Mouse (Mus musculus): ENCODE data around the gene Zfp536. TPM values are rescaled to one million over a fixed set of nuclear protein-coding genes. Genes with fewer than 3 reads are reported as not detected.
A peak's percentile ranks its signal among the peaks of the same experiment; 100 is the strongest.
"Not testable (repeated sequence)": the region's sequence is repeated elsewhere in the genome, so short reads cannot be mapped to it uniquely, and the experiment has no call there.

Zfp536 gene
- total RNA-seq, 2 experiments from 2014 or later, result 32.5 to 37.6 TPM

DNA sequence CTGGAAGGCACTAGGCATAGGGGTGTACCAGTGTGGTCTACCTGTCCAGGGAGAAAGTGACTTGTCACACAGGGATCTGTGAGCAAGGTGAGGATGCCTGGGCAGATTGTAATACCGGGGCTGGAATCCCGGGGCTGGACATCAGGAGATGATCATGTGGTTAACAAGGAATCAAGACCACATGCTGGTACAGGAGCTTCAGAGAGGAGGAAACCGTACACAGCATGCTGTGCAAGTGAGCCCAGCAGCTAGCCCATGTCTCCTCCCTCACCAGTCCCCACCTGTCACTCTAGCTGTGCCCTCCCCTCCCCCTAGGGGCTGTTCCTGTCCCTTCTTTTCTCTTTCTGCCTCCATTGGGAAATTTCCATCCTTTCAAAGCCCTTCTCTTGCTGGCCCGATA, 157.5 kb downstream of the Zfp536 start:
- intact Hi-C loops (cut with DNase I), result no loop called here
- DNase-seq, result no peak

DNA sequence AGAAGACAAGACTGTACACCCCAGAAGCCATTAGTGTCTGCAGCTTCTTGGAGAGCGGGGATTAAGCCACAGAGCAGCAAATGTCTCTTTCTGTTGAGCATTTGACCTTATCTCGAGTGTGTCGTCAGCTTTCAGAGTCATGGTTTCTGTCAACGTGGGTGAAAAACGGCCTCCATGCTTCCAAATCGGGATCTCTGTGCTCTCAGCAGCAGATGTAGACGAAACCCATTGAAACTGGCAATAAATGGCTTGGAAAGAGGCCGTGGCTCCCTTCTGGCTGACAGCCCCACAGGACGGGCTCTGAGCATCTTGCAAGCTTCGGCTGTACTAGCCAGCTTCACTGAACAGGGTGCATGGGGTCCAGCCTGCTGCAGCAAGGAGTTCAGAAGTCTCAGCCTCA, 159.1 kb downstream of the Zfp536 start:
- no peak for DNase-seq
- intact Hi-C loops (cut with DNase I), result no loop called here

DNA sequence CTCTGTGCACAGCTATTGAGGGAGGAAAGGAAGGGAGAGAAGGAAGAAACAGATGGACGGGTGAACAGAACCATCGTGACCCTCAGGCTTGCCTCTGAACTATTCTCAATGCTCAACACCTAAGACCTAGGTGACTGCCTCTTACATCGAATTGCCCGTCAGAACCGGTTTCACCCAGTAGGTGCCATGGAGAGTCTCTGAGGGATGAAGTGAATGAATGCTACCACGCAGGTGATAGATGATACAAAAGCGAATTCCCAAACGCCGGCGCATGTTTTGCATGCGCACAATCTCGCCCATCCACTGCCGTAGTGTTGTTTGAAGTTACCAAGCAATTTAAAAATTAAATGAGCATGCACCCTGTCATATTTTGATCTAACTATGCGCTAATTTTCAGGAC, 164.9 kb downstream of the Zfp536 start:
- no peak for DNase-seq
- intact Hi-C loops (cut with DNase I), result no loop called here

DNA sequence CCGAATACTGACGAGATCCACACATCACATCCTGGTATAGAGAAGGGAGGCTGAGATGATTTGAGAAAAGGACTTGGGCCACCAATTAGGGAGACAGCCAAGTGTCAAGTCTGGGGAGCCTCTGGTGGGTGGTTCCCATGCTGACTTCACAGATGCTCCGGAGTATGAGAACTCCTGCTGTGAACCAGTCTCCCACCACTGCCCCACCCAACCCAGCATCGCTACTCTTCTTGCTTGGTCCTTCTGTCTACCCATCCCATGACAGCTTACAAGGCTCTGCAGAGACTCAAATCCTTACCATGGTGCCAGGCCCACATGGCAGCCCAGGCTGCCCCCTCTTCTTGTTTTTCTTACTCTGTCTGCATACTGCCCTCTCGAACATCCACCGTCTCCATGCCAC, 165.5 kb downstream of the Zfp536 start:
- intact Hi-C loops (cut with DNase I), result no loop called here
- DNase-seq, result no peak

DNA sequence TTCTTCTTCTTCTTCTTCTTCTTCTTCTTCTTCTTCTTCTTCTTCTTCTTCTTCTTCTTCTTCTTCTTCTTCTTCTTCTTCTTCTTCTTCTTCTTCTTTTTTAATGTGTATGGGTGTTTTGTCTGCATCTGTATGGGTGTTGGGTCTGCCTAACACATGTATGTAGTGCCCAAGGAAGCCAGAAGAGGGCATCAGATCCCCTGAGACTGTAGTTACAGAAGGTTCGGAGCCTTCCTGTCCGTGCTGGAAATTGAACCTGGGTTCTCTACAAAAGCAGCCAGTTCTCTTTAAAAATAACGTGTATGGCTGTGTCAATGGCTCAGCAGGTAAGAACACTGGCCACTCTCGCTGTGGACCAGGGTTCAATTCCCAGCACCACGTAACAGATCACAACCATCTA, 167.0 kb downstream of the Zfp536 start:
- intact Hi-C loops (cut with DNase I), result no loop called here
- DNase-seq, result no peak

DNA sequence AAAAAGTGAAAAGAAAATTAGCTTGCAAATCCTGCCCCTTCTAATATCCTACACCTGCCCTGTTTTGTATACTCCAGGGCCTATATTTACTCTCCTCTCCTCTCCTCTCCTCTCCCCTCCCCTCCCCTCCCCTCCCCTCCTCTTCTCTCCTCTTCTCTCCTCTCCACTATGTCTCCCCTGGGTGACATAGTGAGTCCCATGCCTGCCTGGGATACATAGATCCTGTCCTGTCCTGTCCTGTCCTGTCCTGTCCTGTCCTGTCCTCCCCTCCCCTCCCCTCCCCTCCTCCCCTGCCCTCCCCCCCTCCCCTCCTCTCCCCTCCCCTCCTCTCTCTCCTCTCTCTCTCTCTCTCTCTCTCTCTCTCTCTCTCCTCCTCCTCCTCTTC, 169.9 kb downstream of the Zfp536 start:
- DNase-seq; intact Hi-C loops (cut with DNase I): not testable (repeated sequence)

DNA sequence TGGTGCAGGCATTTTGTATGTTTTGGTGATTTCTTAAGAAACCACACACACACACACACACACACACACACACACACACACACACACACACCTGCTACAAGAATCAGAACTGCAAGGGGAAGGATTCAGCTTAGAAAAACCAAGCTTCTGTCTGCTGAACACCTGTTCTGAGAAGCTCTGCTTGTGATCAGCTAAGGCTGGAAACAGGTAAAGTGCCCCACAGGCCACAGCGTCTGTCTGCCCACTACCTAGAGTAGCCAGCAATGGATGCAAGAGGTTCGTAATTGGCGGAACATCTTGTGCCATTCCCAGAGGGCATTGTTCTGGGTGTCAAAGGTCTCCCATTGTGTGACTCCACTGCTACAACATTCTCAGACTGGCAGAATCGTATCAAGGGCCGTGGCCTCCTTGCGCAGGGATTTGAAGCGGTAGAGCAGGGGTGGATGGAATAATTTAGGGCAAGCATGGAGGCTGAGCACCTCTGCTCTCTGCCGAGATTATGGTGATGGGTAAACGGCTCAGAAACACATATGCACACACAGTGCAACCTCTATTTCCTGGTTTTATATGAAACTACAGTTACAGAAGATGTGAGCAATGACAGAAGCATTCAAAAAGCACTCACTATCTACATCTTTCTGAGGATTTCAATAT, 170.4 kb downstream of the Zfp536 start:
- DNase-seq, result no peak
- intact Hi-C loops (cut with DNase I), result no loop called here

DNA sequence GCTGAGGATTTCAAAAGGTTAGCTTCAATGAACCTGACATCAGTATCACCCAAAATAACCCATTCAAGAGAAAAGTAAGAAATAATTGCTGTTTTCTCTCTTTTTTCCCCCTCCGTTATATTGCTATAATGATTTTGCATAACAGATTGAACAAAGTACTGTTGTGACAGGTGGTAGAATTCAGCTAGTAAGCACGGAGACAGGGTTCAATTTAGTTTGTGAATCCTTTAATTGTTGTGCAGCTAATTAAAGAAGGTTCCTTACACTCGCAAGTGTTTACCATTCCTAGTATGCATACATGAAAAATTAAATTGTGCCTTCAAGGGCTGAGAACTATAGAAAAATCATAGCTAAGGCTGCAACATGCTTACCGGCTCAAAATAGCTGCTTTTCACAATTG, 173.1 kb downstream of the Zfp536 start:
- no peak for DNase-seq
- intact Hi-C loops (cut with DNase I), result no loop called here

DNA sequence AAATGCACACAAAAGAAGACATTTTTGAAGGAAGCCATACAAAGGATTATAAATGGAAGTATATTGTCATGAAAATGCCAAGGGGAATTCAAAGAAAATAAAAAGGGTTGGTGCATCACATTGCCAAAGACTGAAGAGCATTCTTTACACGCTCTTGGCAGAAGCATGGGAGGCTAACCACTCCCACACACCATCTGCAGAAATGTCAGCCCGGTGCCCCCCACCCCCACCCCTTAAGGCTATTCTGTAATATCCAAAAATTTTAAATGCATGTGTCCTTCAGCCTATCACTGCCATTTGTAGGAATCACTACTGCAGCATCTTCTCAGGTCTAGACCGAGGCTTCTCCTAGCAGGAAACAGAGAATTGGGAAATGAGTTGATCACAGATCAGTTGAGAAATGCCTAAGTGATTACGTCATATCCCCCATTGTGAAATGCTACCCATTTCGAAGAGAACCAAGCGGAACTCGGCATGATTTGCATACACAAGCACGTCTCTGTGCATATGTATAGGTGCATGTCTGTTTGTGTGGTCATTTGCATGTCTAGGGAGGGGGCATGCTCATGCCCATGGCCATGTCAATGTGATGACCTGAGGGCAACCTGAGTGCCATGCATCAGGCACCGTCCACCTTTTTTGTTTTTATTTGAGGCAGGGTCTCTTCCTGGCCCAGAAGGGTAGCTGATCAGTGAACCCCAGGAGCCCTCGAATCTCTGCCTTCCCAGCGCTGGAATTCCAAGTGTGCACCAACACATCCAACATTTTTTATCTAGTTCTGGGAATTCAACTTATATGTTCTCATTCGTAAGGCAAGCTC, 179.0 kb downstream of the Zfp536 start:
- no peak for DNase-seq
- intact Hi-C loops (cut with DNase I), result no loop called here

DNA sequence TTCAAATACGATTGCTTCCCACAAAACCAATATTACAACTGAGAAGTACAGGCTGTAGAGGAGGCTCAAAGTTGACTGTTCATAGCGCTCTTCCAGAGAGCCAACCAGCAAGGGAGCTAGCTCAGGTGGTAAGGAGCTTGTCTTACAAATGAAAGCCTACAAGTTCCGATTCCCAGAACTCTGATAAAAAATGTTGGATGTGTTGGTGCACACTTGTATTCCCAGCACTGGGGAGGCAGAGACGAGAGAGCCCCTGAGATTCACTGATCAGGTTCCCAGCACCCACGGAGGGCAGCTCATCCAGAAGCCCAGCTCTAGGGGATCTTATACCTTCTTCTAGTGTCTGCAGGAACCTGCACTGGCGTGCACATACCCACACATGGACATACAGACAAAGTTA, 179.9 kb downstream of the Zfp536 start:
- no peak for DNase-seq
- intact Hi-C loops (cut with DNase I), result no loop called here

DNA sequence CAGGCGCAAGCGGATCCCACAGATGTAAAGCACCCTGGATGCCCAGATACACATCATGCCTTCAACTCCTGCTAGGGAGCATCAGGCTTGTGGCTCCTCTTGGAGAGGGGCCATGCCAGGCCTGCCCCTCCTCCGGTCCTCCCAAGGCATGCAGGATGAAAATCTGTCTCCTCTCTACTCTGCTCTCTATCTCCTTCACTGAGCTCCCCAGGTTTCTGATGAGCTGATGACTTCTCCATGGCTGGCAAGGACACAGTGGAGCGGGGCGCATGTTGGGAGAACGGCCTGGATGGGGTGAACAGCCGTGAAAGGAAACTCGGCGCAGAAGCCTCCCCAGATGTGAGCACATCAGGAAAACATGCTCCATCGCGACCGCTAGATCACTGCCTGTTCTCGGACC, 186.7 kb downstream of the Zfp536 start:
- no peak for DNase-seq
- intact Hi-C loops (cut with DNase I), result no loop called here

DNA sequence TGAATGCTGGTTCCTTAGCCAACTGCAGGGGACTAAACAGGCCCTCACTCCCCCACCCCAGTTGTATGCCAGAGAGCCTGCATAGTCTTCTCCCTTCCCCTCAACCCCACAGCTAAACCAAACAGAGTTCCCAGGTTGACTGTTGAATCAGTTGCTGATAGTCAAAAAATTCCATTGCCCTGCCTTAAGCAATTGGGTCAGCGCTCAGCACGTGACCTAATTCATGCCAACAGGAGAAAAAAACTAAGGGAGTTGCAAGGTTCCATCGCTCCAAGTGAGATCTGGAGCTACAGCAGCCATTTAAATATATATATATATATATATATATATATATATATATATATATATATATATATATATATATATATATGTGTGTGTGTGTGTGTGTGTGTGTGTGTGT, 192.2 kb downstream of the Zfp536 start:
- intact Hi-C loops (cut with DNase I), result no loop called here
- DNase-seq, result no peak

DNA sequence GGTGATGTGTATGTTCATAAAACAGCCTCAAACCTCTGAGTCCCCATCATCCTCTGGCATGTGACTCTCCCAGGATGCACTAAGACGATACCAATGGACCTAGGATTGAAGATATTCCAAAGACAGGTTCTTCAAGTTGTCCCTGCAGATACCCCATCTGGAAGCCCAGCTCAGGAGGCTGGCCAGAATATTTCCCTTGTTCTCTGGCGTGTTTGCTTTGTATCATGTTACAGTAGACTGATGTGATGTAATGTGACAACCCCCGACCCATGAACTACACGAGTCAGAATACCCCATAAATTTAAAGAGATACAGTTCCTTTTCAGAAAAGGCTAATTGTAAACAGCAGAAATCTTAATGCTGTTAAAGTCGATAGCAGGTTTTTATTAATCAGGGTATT, 192.9 kb downstream of the Zfp536 start:
- intact Hi-C loops (cut with DNase I), result no loop called here
- no peak for DNase-seq

DNA sequence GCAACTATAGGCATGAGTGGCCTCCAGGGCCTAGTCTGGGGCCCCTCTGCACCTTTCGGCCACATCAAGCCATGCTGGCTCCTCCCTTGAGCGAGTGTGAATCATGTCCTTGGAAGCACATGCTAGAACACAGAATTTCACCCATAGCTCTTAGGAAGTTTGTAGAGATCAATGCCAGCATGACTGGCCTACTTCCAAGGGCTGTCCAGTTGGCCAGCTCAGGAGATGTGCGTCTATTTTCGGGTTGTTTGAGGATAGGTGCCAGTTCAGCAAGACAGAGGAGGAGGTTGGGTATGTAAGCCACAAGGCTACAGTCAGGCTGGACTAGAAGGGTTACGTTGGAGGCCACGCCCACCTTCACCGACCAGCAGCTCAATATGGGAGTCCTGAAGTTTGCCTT, 201.4 kb downstream of the Zfp536 start:
- DNase-seq, result no peak
- intact Hi-C loops (cut with DNase I), result no loop called here

DNA sequence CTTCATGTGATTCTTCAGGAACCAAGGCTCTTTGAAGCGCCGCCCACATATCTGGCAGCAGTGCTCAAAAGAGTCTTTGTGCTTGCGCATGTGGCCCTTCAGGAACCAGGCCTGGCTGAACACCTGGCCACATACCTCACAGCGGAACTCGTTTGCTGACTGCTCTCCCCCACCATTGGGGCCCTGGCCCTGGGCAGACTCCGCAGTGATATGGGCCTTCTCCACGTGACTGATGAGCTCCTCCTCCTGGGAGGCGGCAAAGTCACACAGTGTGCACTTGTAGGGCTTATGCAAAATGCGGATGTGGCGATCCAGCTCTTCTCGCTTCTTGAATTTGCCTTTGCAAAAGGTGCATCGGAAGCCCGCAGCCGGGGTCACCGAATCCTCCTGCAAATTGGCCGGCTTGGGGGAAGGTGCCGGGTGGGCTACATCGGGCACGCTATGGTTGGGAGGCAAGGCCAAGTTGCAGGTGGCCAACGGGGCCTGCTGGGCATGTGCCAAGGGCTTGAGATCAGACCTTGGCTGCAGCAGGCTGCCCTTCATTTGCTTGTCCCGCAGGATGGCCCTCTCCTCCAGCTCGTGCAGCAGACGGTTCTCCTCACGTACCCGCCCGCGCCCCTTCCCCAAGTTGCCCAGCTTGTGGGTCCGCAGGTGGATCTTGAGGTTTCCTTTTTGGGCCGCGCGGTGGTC, 204.5 kb downstream of the Zfp536 start:
- no peak for DNase-seq
- intact Hi-C loops (cut with DNase I), result no loop called here

DNA sequence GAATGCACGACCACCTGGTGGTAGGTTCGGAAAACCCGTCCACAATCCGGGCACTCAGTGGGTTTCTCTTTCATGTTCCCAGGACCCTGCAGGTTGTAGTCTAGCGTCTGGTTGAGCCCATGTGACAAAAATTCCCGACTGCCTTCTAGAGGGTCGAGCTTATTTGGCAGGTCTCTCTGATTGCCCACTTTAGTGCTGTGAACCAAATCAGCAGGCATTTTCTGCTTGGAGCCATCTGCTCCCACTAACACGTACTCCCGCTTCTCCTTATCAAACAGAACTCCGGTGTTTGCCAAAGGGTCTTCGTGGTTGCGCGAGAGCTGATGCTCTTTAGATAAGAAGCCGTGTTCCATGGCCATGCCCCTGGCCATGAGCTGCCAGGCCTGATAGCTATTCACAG, 205.4 kb downstream of the Zfp536 start:
- no peak for DNase-seq
- intact Hi-C loops (cut with DNase I), result no loop called here

DNA sequence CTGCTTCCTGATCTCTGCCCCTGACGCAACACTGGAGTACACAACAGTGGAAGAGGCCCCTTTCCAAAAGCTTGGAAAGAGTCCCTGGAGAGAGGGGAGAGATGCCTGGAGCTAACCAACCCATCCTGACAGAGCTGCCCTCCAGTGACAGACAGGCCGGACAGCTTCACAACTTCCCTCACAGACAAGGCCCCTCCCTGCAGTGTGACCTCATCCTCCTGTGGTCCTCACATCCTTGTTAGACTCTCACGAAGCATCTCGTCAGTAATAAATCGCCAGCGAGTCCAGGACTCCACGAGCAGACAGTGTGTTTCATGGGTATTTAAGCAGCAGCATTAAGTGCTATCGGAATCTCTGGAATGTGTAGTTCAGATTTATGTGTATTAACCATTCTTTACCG, 207.4 kb downstream of the Zfp536 start:
- no peak for DNase-seq
- intact Hi-C loops (cut with DNase I), result no loop called here

DNA sequence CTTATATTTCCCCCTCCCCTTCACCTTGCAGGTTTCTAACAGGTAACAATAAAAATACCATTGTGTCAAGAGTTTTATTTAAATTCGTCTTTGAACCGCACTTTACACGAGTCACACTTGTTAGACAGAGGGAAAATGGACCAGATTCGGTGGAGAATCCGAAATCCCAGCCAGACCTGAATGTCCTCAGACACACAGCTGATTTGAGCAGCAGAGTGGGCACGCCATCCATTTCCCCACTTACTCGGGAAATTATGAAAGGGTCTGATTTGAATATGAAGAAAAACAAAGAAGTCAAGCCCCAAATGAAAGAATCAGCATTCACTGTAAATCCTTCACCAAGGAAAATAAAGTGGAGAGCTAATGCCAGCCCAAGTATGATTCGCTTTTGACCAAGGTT, 208.1 kb downstream of the Zfp536 start:
- intact Hi-C loops (cut with DNase I), result no loop called here
- DNase-seq, result no peak

DNA sequence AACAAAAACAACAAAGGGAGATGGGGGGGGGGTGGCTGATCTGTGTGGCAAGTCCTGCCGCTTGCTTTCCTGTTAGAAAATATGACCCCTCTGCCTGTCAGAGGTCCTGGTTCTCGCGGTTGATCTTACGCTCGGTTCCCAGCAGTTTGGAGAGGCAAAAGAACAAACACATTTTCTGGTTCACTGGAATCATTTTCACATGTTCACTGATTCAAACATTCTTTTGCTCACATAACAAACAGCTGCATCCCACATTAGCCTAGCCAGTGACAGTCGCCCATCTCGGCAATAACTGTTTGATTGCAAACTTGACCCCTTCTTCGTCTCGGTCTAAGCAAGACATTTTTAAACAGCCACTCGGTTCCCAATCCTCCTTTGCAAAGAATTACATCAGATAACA, 208.8 kb downstream of the Zfp536 start:
- DNase-seq, result no peak
- intact Hi-C loops (cut with DNase I), result no loop called here

DNA sequence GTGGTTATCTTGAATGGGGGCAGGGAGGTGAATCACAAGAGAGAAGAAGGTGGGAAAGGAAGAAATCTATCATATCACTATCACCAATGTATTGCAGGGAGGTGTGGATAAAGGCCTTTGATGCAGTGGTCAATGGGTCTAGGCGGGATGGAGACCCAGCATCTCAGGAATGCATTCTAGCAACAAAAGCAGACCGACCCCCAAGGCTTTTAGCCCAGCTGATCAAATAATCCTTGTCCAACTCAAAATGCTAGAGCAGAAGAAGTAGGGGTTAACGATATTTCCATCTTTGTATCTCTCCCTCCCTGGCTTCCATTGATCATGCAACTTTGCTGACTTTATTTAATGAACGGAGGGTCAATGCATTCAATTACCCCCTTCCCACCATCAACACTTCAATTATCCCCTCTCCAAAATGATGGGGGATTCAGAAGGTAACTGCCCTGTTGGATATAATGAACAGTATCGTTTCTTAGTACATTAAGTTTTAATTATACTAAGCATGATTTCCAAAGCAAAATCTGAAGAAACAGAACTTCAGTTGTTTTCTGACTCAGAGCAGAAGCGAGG, 209.5 kb downstream of the Zfp536 start:
- intact Hi-C loops (cut with DNase I), result no loop called here
- DNase-seq, result no peak

DNA sequence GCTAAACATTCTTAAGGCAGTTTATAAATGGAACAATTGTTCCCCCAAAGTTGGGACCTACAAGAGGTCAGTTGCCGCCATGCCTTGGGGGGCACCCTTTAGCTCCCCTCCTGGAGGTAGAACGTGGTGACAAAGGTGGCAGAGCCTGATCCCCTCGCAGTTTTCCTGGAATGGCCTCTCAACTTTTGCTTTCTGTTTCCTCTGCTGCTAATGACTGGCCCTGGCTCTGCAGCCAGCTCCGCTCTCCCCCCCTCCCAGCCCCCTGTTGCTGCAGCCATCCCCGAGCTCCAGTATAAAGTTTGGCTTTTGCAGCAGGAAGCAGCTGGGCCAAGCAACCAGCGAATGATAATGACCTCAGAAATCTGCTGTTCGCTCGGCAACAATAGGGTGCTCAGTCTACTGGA, 210.3 kb downstream of the Zfp536 start:
- intact Hi-C loops (cut with DNase I), result no loop called here
- DNase-seq, result peak; percentile 73

DNA sequence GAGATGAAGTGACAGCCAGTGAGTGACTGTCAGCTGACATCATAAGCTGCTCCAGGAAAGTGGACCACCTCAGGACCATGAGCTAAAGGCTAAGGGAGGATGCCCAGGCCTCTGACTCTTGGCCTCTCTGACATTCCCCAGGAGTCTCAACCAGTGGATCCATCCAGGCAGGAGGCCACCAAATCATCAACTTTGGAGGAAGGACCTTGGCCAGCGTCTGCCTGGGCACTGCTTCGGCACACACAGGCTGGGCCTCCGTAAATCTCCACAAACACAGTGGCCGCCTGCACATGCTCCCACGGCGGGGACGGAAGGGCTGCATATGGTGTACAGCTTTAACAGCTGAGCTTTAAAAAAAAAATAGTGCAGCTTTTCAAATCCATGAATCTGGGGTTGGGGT, 210.9 kb downstream of the Zfp536 start:
- intact Hi-C loops (cut with DNase I), result no loop called here
- peak; percentile 52 for DNase-seq
